ENCODE assay signal across 8 mouse cellular contexts in the genomic region with DNA sequence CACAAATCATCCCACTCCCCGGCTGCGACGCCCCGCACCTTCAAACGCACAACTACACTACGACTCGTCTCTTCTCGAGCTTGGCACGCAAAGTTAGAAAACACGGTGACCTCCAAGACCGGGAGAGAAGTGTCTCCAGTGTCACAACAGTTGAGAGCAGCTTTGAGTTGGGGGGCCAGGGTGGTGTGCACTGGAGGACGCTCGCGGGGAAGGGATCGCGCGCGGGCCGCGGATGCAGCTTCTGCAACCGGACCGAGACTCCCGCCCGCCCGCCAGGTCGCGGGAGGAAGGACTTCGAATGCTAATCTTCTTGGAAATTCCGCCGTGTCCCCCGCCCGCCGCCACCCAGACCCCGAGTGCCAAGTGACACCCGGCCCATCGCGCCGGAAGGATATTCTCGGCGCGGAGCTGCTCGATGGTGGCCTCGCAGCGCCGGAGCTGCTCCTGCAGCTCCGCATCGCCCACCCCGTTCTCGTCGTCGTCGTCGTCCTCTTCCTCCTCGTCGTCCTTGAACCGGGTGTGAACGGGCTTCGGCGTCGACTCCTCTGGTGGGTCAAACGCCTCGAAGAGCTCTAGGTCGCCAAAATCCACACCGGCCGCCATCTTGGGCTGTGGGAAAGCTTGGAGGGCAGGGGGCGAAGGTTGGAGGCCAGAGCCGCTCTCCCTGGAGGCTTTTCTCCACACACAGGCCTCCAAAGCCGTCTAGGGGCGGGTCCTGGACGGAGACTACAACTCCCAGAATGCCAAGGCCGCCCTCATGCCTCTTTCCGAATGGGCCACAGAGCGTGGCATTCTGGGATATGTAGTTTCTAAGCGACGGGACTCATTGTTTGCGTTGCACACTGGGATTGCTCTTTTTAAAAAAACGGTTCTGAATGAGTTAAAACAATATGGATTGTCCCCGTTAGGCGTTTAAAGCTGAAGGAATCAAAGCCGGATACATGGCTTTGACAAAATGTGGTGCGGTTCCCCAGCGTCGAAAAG. TPM values are rescaled to one million over a fixed set of nuclear protein-coding genes. Genes with fewer than 3 reads are reported as not detected.
DNase-seq lines count a peak whose midpoint lies in the region; ATAC-seq lines count a peak whose summit lies in the region.

A gene (minus strand): TSS at position 773 of the 984 bp plus-strand sequence.

- peaks cover 2 to 23% of the 10 kb centered on the region in 2 experiments; a peak in 3 of 4 replicates for H3K4me1 ChIP-seq in heart, embryonic 14.5 days (ENCODE audit: control insufficient read depth in 2 of 2, insufficient read depth in 2 of 2, low read length in 2 of 2)
- peaks cover 31% of the 10 kb centered on the region for H3K4me1 ChIP-seq in liver, embryonic 13.5 days (replicated peaks)
- H3K4me1 ChIP-seq in stomach, embryonic 16.5 days (ENCODE audit: control insufficient read depth, insufficient read depth, low read length), result peaks cover 13% of the 10 kb centered on the region

- peak; percentile 96 for DNase-seq in c-Kit-negative CD71-positive TER-119-positive erythroid progenitor cells, embryonic 14.5 days (ENCODE audit: low read depth, low spot score)
- DNase-seq in fibroblast of lung, adult 2 months (ENCODE audit: low read depth), result peak; percentile 94
- peak; percentile 97 for DNase-seq in kidney, postnatal 14 days
- DNase-seq in liver, embryonic 13.5 days, result peak; percentile 95
- peak; percentile 96 for DNase-seq in neural tube, embryonic 10.5 days (ENCODE audit: extremely low spot score, low spot score)

- WGBS in heart, embryonic 14.5 days, result under 1% methylated on average over 81 of the region's 83 CpGs
- WGBS in liver, embryonic 13.5 days (ENCODE audit: insufficient replicate concordance), result under 1% methylated on average over 83 of the region's 83 CpGs
- WGBS in stomach, embryonic 16.5 days, result under 1% methylated on average over 83 of the region's 83 CpGs

- peak within 1 kb of the TSS; percentile 78 for H3K4me2 ChIP-seq in heart, embryonic 14.5 days (ENCODE audit: low read length)
- peak within 1 kb of the TSS; percentile 71 for H3K4me2 ChIP-seq in liver, embryonic 13.5 days
- peak within 1 kb of the TSS; percentile 78 for H3K4me2 ChIP-seq in stomach, embryonic 16.5 days (ENCODE audit: low read depth, low read length)

- peak within 1 kb of the TSS; percentile 87 for H3K9ac ChIP-seq in heart, embryonic 14.5 days (ENCODE audit: low read length)
- peak within 1 kb of the TSS; percentile 95 for H3K9ac ChIP-seq in liver, embryonic 13.5 days
- peak within 1 kb of the TSS; percentile 86 for H3K9ac ChIP-seq in stomach, embryonic 16.5 days (ENCODE audit: low read length)

- peaks cover 24% of the 10 kb centered on the region for H3K36me3 ChIP-seq in heart, embryonic 14.5 days (ENCODE audit: control insufficient read depth, insufficient read depth, low read length)
- H3K36me3 ChIP-seq in liver, embryonic 13.5 days, result peaks cover 22% of the 10 kb centered on the region
- peaks cover 4% of the 10 kb centered on the region; the same call in 1 of the 2 replicates for H3K36me3 ChIP-seq in stomach, embryonic 16.5 days (ENCODE audit: control insufficient read depth, insufficient read depth, low read length)

- no peaks in the 10 kb centered on the region for H3K27me3 ChIP-seq in heart, embryonic 14.5 days (ENCODE audit: control insufficient read depth, insufficient read depth, low read length)
- H3K27me3 ChIP-seq in liver, embryonic 13.5 days, result no peaks in the 10 kb centered on the region
- no peaks in the 10 kb centered on the region for H3K27me3 ChIP-seq in stomach, embryonic 16.5 days (ENCODE audit: control insufficient read depth, insufficient read depth, low read length)

- H3K4me3 ChIP-seq in heart, embryonic 14.5 days (ENCODE audit: control insufficient read depth in 1 of 2, insufficient read depth in 1 of 2, low read depth in 1 of 2, low read length in 2 of 2), result peak within 1 kb of the TSS; percentile 72 to 83
- H3K4me3 ChIP-seq in liver, embryonic 13.5 days (replicated peaks), result peak within 1 kb of the TSS; percentile 94
- H3K4me3 ChIP-seq in stomach, embryonic 16.5 days (replicated peaks; ENCODE audit: low read length), result peak within 1 kb of the TSS; percentile 77

- H3K9me3 ChIP-seq in heart, embryonic 14.5 days (ENCODE audit: control insufficient read depth, low read length), result no peaks in the 10 kb centered on the region
- H3K9me3 ChIP-seq in liver, embryonic 13.5 days (replicated peaks), result no peaks in the 10 kb centered on the region
- no peaks in the 10 kb centered on the region for H3K9me3 ChIP-seq in stomach, embryonic 16.5 days (replicated peaks; ENCODE audit: control insufficient read depth, low read length)

- ATAC-seq in CD4-positive, CD25-positive, alpha-beta regulatory T cell, adult 4 months, result peak; percentile 99
- peak; percentile 100 for ATAC-seq in heart, embryonic 14.5 days (ENCODE audit: insufficient number of reproducible peaks, insufficient read depth, low FRiP score, low read depth)
- ATAC-seq in liver, embryonic 13.5 days (ENCODE audit: low read depth), result peak; percentile 100
- peak; percentile 100 for ATAC-seq in stomach, embryonic 16.5 days (ENCODE audit: insufficient read depth, low FRiP score)

- peak within 1 kb of the TSS; percentile 76 to 91 for H3K27ac ChIP-seq in heart, embryonic 14.5 days (replicated peaks in 1 of 2; ENCODE audit: control insufficient read depth in 1 of 2, insufficient read depth in 1 of 2, low read depth in 2 of 2, low read length in 2 of 2)
- peak within 1 kb of the TSS; percentile 85 for H3K27ac ChIP-seq in liver, embryonic 13.5 days
- H3K27ac ChIP-seq in stomach, embryonic 16.5 days (ENCODE audit: low read length), result peak within 1 kb of the TSS; percentile 80

RNA-seq across cellular contexts. Expression of the gene that starts here (rescaled TPM):
- 10 to 100 TPM; 55.3 to 67.5 TPM for polyA plus RNA-seq in CD4-positive, CD25-positive, alpha-beta regulatory T cell, adult 4 months (2017; shearing (Covaris generic))
- 57.0 and 63.1 TPM in 2 replicates for polyA plus RNA-seq in heart, embryonic 14.5 days (2014; fragmentation: Nextera tagmentation; extraction: Ambion mirVana)
- polyA plus RNA-seq in liver, embryonic 13.5 days (2015; fragmentation: Nextera tagmentation; extraction: Ambion mirVana), result 30.7 and 42.3 TPM in 2 replicates
- 61.1 and 64.5 TPM in 2 replicates for polyA plus RNA-seq in stomach, embryonic 16.5 days (2015; fragmentation: Nextera tagmentation; extraction: Ambion mirVana)

Comparison
In these comparisons a context has a peak if more than half of its experiments do, and no peak if none do; other contexts are left out.
1. Peak in every context shown above with its lines: DNase-seq, ATAC-seq, H3K4me3 ChIP-seq and H3K27ac ChIP-seq.